Mouse (Mus musculus) neural tube, embryonic 13.5 days (tissue): ENCODE data around the gene Sart1. TPM values are rescaled to one million over a fixed set of nuclear protein-coding genes. Genes with fewer than 3 reads are reported as not detected.

ENCODE experiments used
- ATAC-seq: fragments of 200-750 bp; cut with Nextera tagmentation; 2 replicates; pipeline ENCODE4 v1.8.0; 2017; ENCODE audit warnings: low read depth, mild to moderate bottlenecking, moderate TSS enrichment, moderate library complexity
- H3K27ac ChIP-seq: fragments of 300-500 bp; sonication (generic); replicated peaks from 2 replicates; pipeline ENCODE4 v1.5.1; 2015; ENCODE audit warnings: moderate library complexity, mild to moderate bottlenecking, inconsistent platforms
- H3K27me3 ChIP-seq: fragments of 300-500 bp; sonication (generic); 2 replicates; pipeline ENCODE4 v1.6.1; 2015; ENCODE audit warnings: mild to moderate bottlenecking, inconsistent platforms
- H3K36me3 ChIP-seq: fragments of 300-500 bp; sonication (generic); 2 replicates; pipeline ENCODE4 v1.6.1; 2015; ENCODE audit warnings: mild to moderate bottlenecking, inconsistent platforms
- H3K4me1 ChIP-seq: fragments of 300-500 bp; sonication (generic); replicated peaks from 2 replicates; pipeline ENCODE4 v1.6.1; 2015; ENCODE audit warnings: inconsistent platforms
- H3K4me2 ChIP-seq: fragments of 300-500 bp; sonication (generic); 2 replicates; pipeline ENCODE4 v1.6.1; 2015; ENCODE audit warnings: inconsistent platforms, mild to moderate bottlenecking, moderate library complexity
- H3K4me3 ChIP-seq: fragments of 300-500 bp; sonication (generic); 2 replicates; pipeline ENCODE4 v1.5.1; 2015; ENCODE audit warnings: mild to moderate bottlenecking, inconsistent platforms
- H3K9ac ChIP-seq: fragments of 300-500 bp; sonication (generic); 2 replicates; pipeline ENCODE4 v1.6.1; 2015; ENCODE audit warnings: moderate library complexity, mild to moderate bottlenecking, inconsistent platforms
- H3K9me3 ChIP-seq: fragments of 300-500 bp; sonication (generic); 2 replicates; pipeline ENCODE4 v1.6.1; 2016; ENCODE audit warnings: inconsistent platforms
- WGBS: fragments of 180-500 bp; shearing (Covaris S2); methylation state at CpG from one replicate; pipeline ENCODE4 v1.1.7; 2015; 5-methylcytosine and 5-hydroxymethylcytosine counted together
- polyA plus RNA-seq: library from polyadenylated mRNA; unstranded; fragments of >200 nt; fragmentation: Nextera tagmentation; extraction: Ambion mirVana; gene quantifications from 2 replicates; pipeline ENCODE4 v1.2.1, GENCODE M21; 2015

Gene Sart1
- polyA plus RNA-seq, 1 experiment from 2014 or later: 72.2 TPM

DNA sequence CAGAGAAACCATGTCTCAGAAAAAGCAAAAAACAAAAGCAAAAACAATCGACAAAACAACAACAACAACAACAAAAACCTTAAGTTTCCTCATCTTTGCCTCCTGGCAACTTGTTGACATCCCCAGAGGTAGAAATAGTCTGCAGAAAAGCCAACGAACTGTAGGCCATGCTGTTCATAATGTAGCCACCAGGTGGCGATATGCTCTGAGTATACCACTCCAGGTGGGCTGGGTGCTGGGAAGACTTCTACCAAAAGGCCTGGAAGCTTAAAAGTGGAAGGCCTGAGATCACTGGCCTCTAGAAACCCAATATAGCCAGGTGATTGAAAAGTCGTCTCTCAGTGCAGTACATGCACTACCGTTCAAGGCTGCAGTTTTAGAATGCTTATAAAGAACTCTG is 50.5 kb downstream of the Sart1 start:
- H3K4me1 ChIP-seq: no peaks in the 10 kb centered on the region
- H3K36me3 ChIP-seq: no peaks in the 10 kb centered on the region
- no peak overlapping the region for H3K4me3 ChIP-seq
- no peak overlapping the region for H3K4me2 ChIP-seq
- no peaks in the 10 kb centered on the region for H3K9me3 ChIP-seq
- WGBS: 22% methylated on average over 5 of the region's 5 CpGs
- H3K9ac ChIP-seq: no peak overlapping the region
- H3K27me3 ChIP-seq: no peaks in the 10 kb centered on the region
- ATAC-seq: no peak
- no peak overlapping the region for H3K27ac ChIP-seq

DNA sequence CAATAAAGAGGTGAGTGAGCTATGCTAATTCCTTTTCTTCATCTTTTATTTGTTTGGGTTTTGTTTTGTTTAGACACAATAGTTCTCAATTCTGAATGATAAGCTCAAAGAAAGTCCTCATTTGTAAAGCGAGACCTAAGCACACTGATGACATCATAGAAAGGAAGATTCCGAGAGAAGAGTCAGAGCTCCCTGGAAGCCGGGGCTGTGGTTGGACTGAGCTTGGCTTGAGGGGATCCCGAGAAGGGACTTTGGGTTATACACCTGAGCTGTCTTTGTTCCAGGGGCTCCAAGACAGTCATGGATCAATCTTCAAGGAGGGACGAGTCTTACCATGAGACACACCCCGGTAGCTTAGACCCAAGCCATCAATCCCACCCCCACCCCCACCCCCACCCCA is 53.1 kb downstream of the Sart1 start, which contains the start of gene Catsper1:
Gene Catsper1, plus strand, starts transcription at position 301 of the 400 bp plus-strand sequence.
- Histone ChIP-seq H3K9me3 (no peaks in the 10 kb centered on the region), H3K9ac (no peak within 1 kb of the TSS), H3K4me2 (no peak within 1 kb of the TSS), H3K36me3 (no peaks in the 10 kb centered on the region), H3K4me1 (no peaks in the 10 kb centered on the region), H3K4me3 (no peak within 1 kb of the TSS), H3K27me3 (no peaks in the 10 kb centered on the region), H3K27ac (no peak within 1 kb of the TSS)
- WGBS: 90% methylated on average over 6 of the region's 6 CpGs
- no peak for ATAC-seq

DNA sequence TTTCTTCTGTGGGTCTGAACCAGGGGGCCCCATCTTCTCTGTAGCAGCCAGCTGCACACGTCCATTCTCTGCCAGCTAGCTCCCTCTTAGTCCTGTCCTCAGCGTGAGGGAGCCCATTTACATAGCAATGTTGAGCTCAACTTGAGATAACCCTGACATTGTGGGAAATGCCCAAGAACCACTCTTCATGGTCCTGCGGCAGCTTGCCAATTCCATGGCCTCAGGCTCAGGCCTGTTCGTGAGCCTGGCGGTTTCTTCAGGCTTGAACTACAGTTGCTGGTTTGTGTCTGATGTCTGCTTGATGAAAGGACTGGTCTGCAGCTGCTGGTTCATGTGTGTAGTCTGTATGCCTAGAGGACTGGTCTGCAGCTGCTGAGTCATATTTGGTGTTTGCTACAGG is 53.8 kb downstream of the Sart1 start:
- 72% methylated on average over 5 of the region's 5 CpGs for WGBS

DNA sequence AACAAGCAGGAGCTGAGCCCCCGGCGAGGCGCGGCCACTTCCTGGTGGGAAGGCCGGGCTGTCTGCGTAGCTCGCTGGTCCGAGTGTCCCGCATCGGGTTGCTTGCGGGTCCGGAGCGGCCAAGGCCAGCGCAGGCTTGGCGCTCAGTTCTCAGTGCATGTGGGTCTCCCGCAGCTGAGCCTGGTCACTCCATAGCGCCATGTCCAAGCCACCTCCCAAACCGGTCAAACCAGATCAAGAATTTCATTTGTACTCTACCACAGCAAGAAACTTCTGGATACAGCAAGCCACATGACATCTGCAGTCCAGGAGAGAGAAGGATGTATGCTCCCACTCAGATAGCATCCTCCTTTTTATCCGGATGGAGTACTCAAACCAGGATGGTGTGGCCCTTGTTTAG is 60.5 kb downstream of the Sart1 start:
- WGBS: 73% methylated on average over 19 of the region's 19 CpGs
- no peaks in the 10 kb centered on the region for H3K27me3 ChIP-seq
- H3K4me2 ChIP-seq: no peak overlapping the region
- H3K4me3 ChIP-seq: no peak overlapping the region
- ATAC-seq: no peak
- no peak overlapping the region for H3K9ac ChIP-seq
- no peaks in the 10 kb centered on the region for H3K9me3 ChIP-seq
- no peaks in the 10 kb centered on the region for H3K36me3 ChIP-seq
- no peak overlapping the region for H3K27ac ChIP-seq
- H3K4me1 ChIP-seq: no peaks in the 10 kb centered on the region

More for the DNA sequence above, 53.8 kb downstream of the Sart1 start:
- Histone ChIP-seq H3K9ac (no peak overlapping the region), H3K9me3 (no peaks in the 10 kb centered on the region), H3K4me1 (no peaks in the 10 kb centered on the region), H3K27ac (no peak overlapping the region), H3K36me3 (no peaks in the 10 kb centered on the region), H3K4me2 (no peak overlapping the region), H3K4me3 (no peak overlapping the region), H3K27me3 (no peaks in the 10 kb centered on the region)
- ATAC-seq: no peak

Other genes with a start within 250 kb of the Sart1 start
- gene Pacs1, start 115.6 kb downstream of the Sart1 start, polyA plus RNA-seq: 36.3 and 41.0 TPM in 2 replicates
- gene Sf3b2, start 93.2 kb downstream of the Sart1 start, polyA plus RNA-seq: 344 and 351 TPM in 2 replicates
- gene Gal3st3, start 90.4 kb downstream of the Sart1 start, polyA plus RNA-seq: 34.1 and 34.6 TPM in 2 replicates
- not detected in 2 replicates for gene Catsper1, start 53.0 kb downstream of the Sart1 start, polyA plus RNA-seq
- 8.9 and 9.7 TPM in 2 replicates for gene Cst6, start 39.1 kb downstream of the Sart1 start, polyA plus RNA-seq
- gene Eif1ad, start 22.0 kb downstream of the Sart1 start, polyA plus RNA-seq: 51.1 and 55.2 TPM in 2 replicates
- gene Banf1, start 21.5 kb downstream of the Sart1 start, polyA plus RNA-seq: 311 and 317 TPM in 2 replicates
- 0.20 TPM in 1 of 2 replicates, not detected in the other for gene Tsga10ip, start 13.8 kb upstream of the Sart1 start, polyA plus RNA-seq
- gene Drap1, start 36.3 kb upstream of the Sart1 start, polyA plus RNA-seq: 318 and 326 TPM in 2 replicates
- 69.5 and 75.5 TPM in 2 replicates for gene AI837181, start 36.4 kb upstream of the Sart1 start, polyA plus RNA-seq
- 0.59 TPM in 1 of 2 replicates, not detected in the other for gene Fosl1, start 58.8 kb upstream of the Sart1 start, polyA plus RNA-seq
- gene Ccdc85b, start 69.2 kb upstream of the Sart1 start, polyA plus RNA-seq: 10.7 and 11.1 TPM in 2 replicates
- 163 and 164 TPM in 2 replicates for gene Fibp, start 71.9 kb upstream of the Sart1 start, polyA plus RNA-seq
- gene Ctsw, start 79.8 kb upstream of the Sart1 start, polyA plus RNA-seq: 3.2 and 5.6 TPM in 2 replicates
- 56.9 and 60.8 TPM in 2 replicates for gene Efemp2, start 85.3 kb upstream of the Sart1 start, polyA plus RNA-seq
- 40.4 and 43.2 TPM in 2 replicates for gene Mus81, start 99.7 kb upstream of the Sart1 start, polyA plus RNA-seq
- 3,494 and 3,643 TPM in 2 replicates for gene Cfl1, start 101.8 kb upstream of the Sart1 start, polyA plus RNA-seq
- not detected in 2 replicates for gene 1700020D05Rik, start 115.1 kb upstream of the Sart1 start, polyA plus RNA-seq
- 69.9 and 74.3 TPM in 2 replicates for gene Snx32, start 121.8 kb upstream of the Sart1 start, polyA plus RNA-seq
- gene Ovol1, start 171.9 kb upstream of the Sart1 start, polyA plus RNA-seq: 0.11 TPM in 1 of 2 replicates, not detected in the other
- 2.9 and 3.5 TPM in 2 replicates for gene Ap5b1, start 179.3 kb upstream of the Sart1 start, polyA plus RNA-seq
- gene Rnaseh2c, start 213.2 kb upstream of the Sart1 start, polyA plus RNA-seq: 79.2 and 87.8 TPM in 2 replicates
- 72.3 and 77.2 TPM in 2 replicates for gene Kat5, start 221.5 kb upstream of the Sart1 start, polyA plus RNA-seq
- gene Rela, start 248.8 kb upstream of the Sart1 start, polyA plus RNA-seq: 33.8 and 36.5 TPM in 2 replicates